Mouse (Mus musculus) stomach, postnatal 0 days (tissue): Measurements from ENCODE around the gene Vpreb2.

ENCODE experiments used
- CTCF ChIP-seq: IDR thresholded peaks from 2 replicates; pipeline ENCODE4 v1.5.1; 2016; ENCODE audit warnings: antibody characterized with exemption, low read depth, mild to moderate bottlenecking, moderate library complexity
- EP300 ChIP-seq: optimal IDR thresholded peaks from 2 replicates; pipeline ENCODE3; 2016; ENCODE audit warnings: antibody characterized with exemption

DNA sequence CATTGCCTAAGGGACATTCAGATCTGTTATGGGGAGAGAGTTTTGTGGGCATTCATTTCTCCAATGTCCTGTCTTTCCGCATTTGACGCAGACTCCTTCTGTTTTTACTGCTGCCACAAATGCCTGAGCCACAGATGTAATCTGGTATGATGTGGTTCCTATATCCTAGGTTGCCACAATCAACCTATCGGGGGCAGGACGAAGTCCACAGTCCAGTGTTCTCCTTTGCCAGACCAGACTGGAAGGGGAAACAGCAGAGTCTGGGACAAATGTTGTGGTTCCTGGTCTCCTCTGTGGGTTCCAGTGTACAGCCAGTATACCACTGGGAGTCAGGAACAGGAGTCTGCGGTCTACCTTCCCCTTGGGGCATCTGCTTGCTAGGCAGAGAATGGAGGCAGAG, 19.4 kb downstream of the Vpreb2 start:
- no peak for TF ChIP-seq CTCF
- TF ChIP-seq EP300, result no peak
